Mouse (Mus musculus) CH12.LX (cell line): ENCODE measurements around the gene Gm9803. TPM values are rescaled to one million over a fixed set of nuclear protein-coding genes. Genes with fewer than 3 reads are reported as not detected.
"Not testable (repeated sequence)": the region's sequence is repeated elsewhere in the genome, so short reads cannot be mapped to it uniquely, and the experiment has no call there.

Experiments
- DNase-seq: peaks from one replicate; pipeline ENCODE4 v3.0.0-alpha.2; 2013; ENCODE audit errors: extremely low read depth
- H3K27ac ChIP-seq: 2 replicates; pipeline ENCODE4 v1.5.1; 2012; ENCODE audit warnings: low read depth, mild to moderate bottlenecking, control low read depth, moderate library complexity; ENCODE audit not compliant: insufficient read depth
- H3K27me3 ChIP-seq: replicated peaks from 2 replicates; pipeline ENCODE3; 2012; ENCODE audit warnings: inconsistent platforms
- H3K36me3 ChIP-seq, 2 experiments: replicated peaks in 1 of 2; 2 replicates each; pipeline versions ENCODE3 to v1.6.1; 2012; ENCODE audit warnings: inconsistent platforms in 1 of 2, low read length in 1 of 2, mild to moderate bottlenecking in 1 of 2, mixed read lengths in 1 of 2, moderate library complexity in 1 of 2; ENCODE audit not compliant: control insufficient read depth in 1 of 2, insufficient read depth in 1 of 2
- H3K4me1 ChIP-seq, 2 experiments: 2 replicates each; pipeline ENCODE4 v1.6.1; 2012; ENCODE audit warnings: inconsistent platforms in 1 of 2, moderate library complexity in 1 of 2; ENCODE audit not compliant: insufficient read depth in 2 of 2, control insufficient read depth in 1 of 2
- H3K4me2 ChIP-seq: 2 replicates; pipeline ENCODE4 v1.6.1; 2012; ENCODE audit warnings: low read depth, mild to moderate bottlenecking, control low read depth; ENCODE audit not compliant: poor library complexity, insufficient read depth, severe bottlenecking
- H3K4me3 ChIP-seq, 3 experiments: fragments of 150-350 bp in 1 of 3; sonication (generic) in 1 of 3; replicated peaks in 1 of 3; 2 replicates each; pipeline versions ENCODE3 to v1.5.1; 2011 to 2012; ENCODE audit warnings: low read depth in 2 of 3, low read length in 2 of 3, mild to moderate bottlenecking in 2 of 3, moderate library complexity in 2 of 3, control low read depth in 1 of 3, improper control_type of control experiment in 1 of 3, inconsistent platforms in 1 of 3, mixed read lengths in 1 of 3; ENCODE audit not compliant: poor library complexity in 1 of 3
- H3K79me2 ChIP-seq: replicated peaks from 2 replicates; pipeline ENCODE4 v1.6.1; 2012; ENCODE audit warnings: mild to moderate bottlenecking, moderate library complexity; ENCODE audit not compliant: control insufficient read depth, poor library complexity, insufficient read depth, severe bottlenecking; ENCODE audit errors: extremely low read depth
- H3K9ac ChIP-seq: 2 replicates; pipeline ENCODE4 v1.6.1; 2012; ENCODE audit warnings: low read depth, mild to moderate bottlenecking, control low read depth, moderate library complexity; ENCODE audit not compliant: insufficient read depth
- H3K9me3 ChIP-seq: replicated peaks from 2 replicates; pipeline ENCODE3; 2012; ENCODE audit warnings: low read length, inconsistent platforms, mixed read lengths
- CHD2 ChIP-seq: IDR thresholded peaks from 2 replicates; pipeline ENCODE4 v1.6.1; 2011; ENCODE audit warnings: low read length, improper control_type of control experiment
- CTCF ChIP-seq, 2 experiments: IDR thresholded peaks in 1 of 2; conservative IDR thresholded peaks in 1 of 2; 2 replicates each; pipeline ENCODE4 v1.5.1; 2011 to 2012; ENCODE audit warnings: low read depth in 2 of 2, low read length in 2 of 2, improper control_type of control experiment in 1 of 2, inconsistent platforms in 1 of 2, mild to moderate bottlenecking in 1 of 2, moderate library complexity in 1 of 2
- E2F4 ChIP-seq: IDR thresholded peaks from 2 replicates; pipeline ENCODE4 v1.6.1; 2011; ENCODE audit warnings: low read depth, low read length, improper control_type of control experiment; ENCODE audit not compliant: insufficient replicate concordance
- ELF1 ChIP-seq: IDR thresholded peaks from 2 replicates; pipeline ENCODE4 v1.6.1; 2014; ENCODE audit warnings: low read depth, mild to moderate bottlenecking, inconsistent platforms, low read length, improper control_type of control experiment
- EP300 ChIP-seq: IDR thresholded peaks from 2 replicates; pipeline ENCODE4 v1.6.1; 2011; ENCODE audit warnings: low read length, improper control_type of control experiment
- GABPA ChIP-seq: IDR thresholded peaks from 2 replicates; pipeline ENCODE4 v1.6.1; 2012; ENCODE audit warnings: low read depth, low read length, improper control_type of control experiment, inconsistent platforms; ENCODE audit not compliant: insufficient replicate concordance
- HCFC1 ChIP-seq: IDR thresholded peaks from 2 replicates; pipeline ENCODE4 v1.6.1; 2012; ENCODE audit warnings: low read depth, mild to moderate bottlenecking, inconsistent platforms, low read length, improper control_type of control experiment
- JUN ChIP-seq: IDR thresholded peaks from 2 replicates; pipeline ENCODE4 v1.6.1; 2011; ENCODE audit warnings: low read depth, mild to moderate bottlenecking, low read length, improper control_type of control experiment, moderate library complexity; ENCODE audit not compliant: insufficient read depth
- JUND ChIP-seq: conservative IDR thresholded peaks from 2 replicates; pipeline ENCODE4 v1.6.1; 2011; ENCODE audit warnings: low read depth, low read length, improper control_type of control experiment
- MAZ ChIP-seq: IDR thresholded peaks from 2 replicates; pipeline ENCODE4 v1.6.1; 2012; ENCODE audit warnings: low read depth, mild to moderate bottlenecking, inconsistent platforms, low read length, improper control_type of control experiment, moderate library complexity
- NELFE ChIP-seq: IDR thresholded peaks from 2 replicates; pipeline ENCODE4 v1.6.1; 2011; ENCODE audit warnings: low read depth, low read length, improper control_type of control experiment
- POLR2A ChIP-seq: IDR thresholded peaks from 2 replicates; pipeline ENCODE4 v1.6.1; 2011; ENCODE audit warnings: low read depth, mild to moderate bottlenecking, improper control_type of control experiment, low read length
- RAD21 ChIP-seq: IDR thresholded peaks from 2 replicates; pipeline ENCODE4 v1.6.1; 2011; ENCODE audit warnings: low read depth, mild to moderate bottlenecking, low read length, improper control_type of control experiment, moderate library complexity
- SMC3 ChIP-seq: IDR thresholded peaks from 2 replicates; pipeline ENCODE4 v1.6.1; 2011; ENCODE audit warnings: low read depth, low read length, improper control_type of control experiment
- USF1 ChIP-seq: IDR thresholded peaks from 2 replicates; pipeline ENCODE4 v1.6.1; 2014; ENCODE audit warnings: low read depth, mild to moderate bottlenecking, inconsistent platforms, low read length, improper control_type of control experiment
- ZC3H11A ChIP-seq: IDR thresholded peaks from 2 replicates; pipeline ENCODE4 v1.6.1; 2012; ENCODE audit warnings: low read depth, mild to moderate bottlenecking, inconsistent platforms, low read length, improper control_type of control experiment
- ZMIZ1 ChIP-seq: IDR thresholded peaks from 2 replicates; pipeline ENCODE4 v1.6.1; 2012; ENCODE audit warnings: low read depth, mild to moderate bottlenecking, inconsistent platforms, low read length, improper control_type of control experiment
- ZNF384 ChIP-seq: IDR thresholded peaks from 2 replicates; pipeline ENCODE4 v1.6.1; 2012; ENCODE audit warnings: low read depth, low read length, improper control_type of control experiment, inconsistent platforms
- dilution Hi-C: fragments of 300-500 bp; cut with MboI; formaldehyde crosslinking; loops from 2 replicates; pipeline ENCODE4 v1.14.3; 2020; ENCODE audit warnings: low sequenced_read_pairs; ENCODE audit not compliant: extremely low pct_unique_long_range_greater_than_20kb, extremely low pct_ligation_motif_present
- in situ Hi-C: fragments of 300-500 bp; cut with MboI; formaldehyde crosslinking; loops from 3 replicates; pipeline ENCODE4 v1.14.3; 2019; ENCODE audit warnings: low sequenced_read_pairs, low pct_ligation_motif_present, low pct_unique_long_range_greater_than_20kb, mixed read lengths
- polyA plus RNA-seq: library from polyadenylated mRNA; unstranded; fragments of >175 nt; gene quantifications from 2 replicates; pipeline ENCODE4 v1.2.1, GENCODE M21; 2012; ENCODE audit warnings: low read depth; ENCODE audit not compliant: insufficient read length
- total RNA-seq, 2 experiments: library from RNA; depleted of rRNA; stranded (reverse); fragments of 300-350 nt in 1 of 2; fragments of >200 nt in 1 of 2; gene quantifications; 2 replicates each; pipeline ENCODE4 v1.2.3; 2012 to 2014

Gene Gm9803
- total RNA-seq (2012; rRNA removed) (16.2 and 23.2 TPM in 2 replicates), total RNA-seq (2014; rRNA removed) (56.6 and 99.7 TPM in 2 replicates), polyA plus RNA-seq (120 and 128 TPM in 2 replicates)

DNA sequence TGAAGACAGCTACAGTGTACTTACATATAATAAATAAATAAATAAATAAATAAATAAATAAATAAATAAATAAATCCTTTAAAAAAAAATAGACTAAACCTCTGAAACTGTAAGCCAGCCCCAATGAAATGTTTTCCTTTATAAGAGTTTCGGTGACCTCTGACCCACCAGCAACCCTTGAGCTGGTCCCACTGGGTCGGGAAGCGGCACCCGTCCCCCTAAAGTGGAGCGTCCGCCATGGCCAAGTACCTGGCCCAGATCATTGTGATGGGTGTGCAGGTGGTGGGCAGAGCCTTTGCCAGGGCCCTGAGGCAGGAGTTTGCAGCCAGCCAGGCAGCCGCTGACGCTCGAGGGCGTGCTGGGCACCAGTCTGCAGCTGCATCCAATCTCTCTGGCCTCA, at the start of gene Gm9803:
TSS of gene Gm9803 (plus strand) at position 154 of the 400 bp plus-strand sequence.
- H3K27ac ChIP-seq, H3K27me3 ChIP-seq, H3K79me2 ChIP-seq, DNase-seq, H3K4me1 ChIP-seq, H3K9me3 ChIP-seq, in situ Hi-C loops, dilution Hi-C loops, H3K4me3 ChIP-seq, H3K9ac ChIP-seq, H3K4me2 ChIP-seq: not testable (repeated sequence)
- peaks cover 5 to 42% of the 10 kb centered on the region in 2 experiments for H3K36me3 ChIP-seq

DNA sequence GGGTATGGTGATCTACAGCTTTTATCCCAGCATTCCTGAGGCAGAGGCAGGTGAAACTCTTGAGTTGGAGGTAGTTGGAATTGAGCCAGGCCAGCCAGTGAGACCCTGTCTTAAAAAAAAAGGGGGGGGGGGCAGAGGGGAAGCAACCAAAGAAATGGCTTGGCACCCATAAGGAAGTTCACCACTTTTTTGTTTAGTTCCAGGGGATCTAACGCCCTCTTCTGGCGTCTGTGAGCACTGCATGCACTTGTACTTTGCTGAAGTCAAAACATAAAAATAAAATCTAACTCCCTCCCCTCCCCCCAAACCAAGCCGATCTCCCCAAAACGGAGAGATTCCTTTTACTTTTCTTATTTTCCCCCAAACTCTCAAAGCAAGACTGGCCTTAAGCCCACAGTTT, 48.5 kb upstream of the Gm9803 start:
- H3K9ac ChIP-seq, result no peak overlapping the region
- no peaks in the 10 kb centered on the region for H3K27me3 ChIP-seq
- in situ Hi-C loops (no loop called here), dilution Hi-C loops (no loop called here)
- no peak overlapping the region; the same call in 1 of the 2 replicates for H3K4me2 ChIP-seq
- peaks cover 2 to 19% of the 10 kb centered on the region in 2 experiments; a peak in 3 of 4 replicates for H3K4me1 ChIP-seq
- H3K36me3 ChIP-seq, result no peaks in the 10 kb centered on the region
- no peaks in the 10 kb centered on the region for H3K9me3 ChIP-seq
- no peak overlapping the region for H3K4me3 ChIP-seq
- TF ChIP-seq GABPA, result no peak
- peak; percentile 65 for TF ChIP-seq RAD21
- TF ChIP-seq ELF1, result no peak
- TF ChIP-seq MAZ, result no peak
- peak; percentile 40 to 68; a peak in 3 of 4 replicates for TF ChIP-seq CTCF (conservative IDR thresholded peaks at IDR 0.05 in 1 of 2, IDR thresholded peaks at IDR 0.05 in 1 of 2; ENCODE audit: low read depth in 2 of 2, low read length in 2 of 2)
- no peak for TF ChIP-seq ZMIZ1
- TF ChIP-seq NELFE, result no peak
- TF ChIP-seq POLR2A, result no peak
- TF ChIP-seq USF1, result no peak
- no peak for TF ChIP-seq JUND
- no peak for TF ChIP-seq HCFC1
- peak; percentile 65; the same call in 1 of the 2 replicates for TF ChIP-seq ZNF384
- no peak for TF ChIP-seq JUN
- peak; percentile 57 for TF ChIP-seq SMC3
- TF ChIP-seq EP300, result no peak
- no peak for TF ChIP-seq ZC3H11A
- TF ChIP-seq CHD2, result 0 out of 2 replicates have a peak, but pooled peaks have one; percentile 29
- no peak for TF ChIP-seq E2F4
- H3K27ac ChIP-seq, result no peak overlapping the region
- H3K79me2 ChIP-seq, result 0 out of 2 replicates have a peak, but pooled peaks cover 5% of the 10 kb centered on the region
- peak; percentile 66 for DNase-seq
